Mouse (Mus musculus): ENCODE data around the gene C1rl. TPM values are rescaled to one million over a fixed set of nuclear protein-coding genes. Genes with fewer than 3 reads are reported as not detected.

The C1rl gene
- total RNA-seq, 2 experiments from 2014 or later: 0.18 to 0.20 TPM

Other genes with a start within 250 kb of the C1rl start
- 1 to 10 TPM; 2.2 to 2.3 TPM for gene Cd163, start 188.5 kb upstream of the C1rl start, total RNA-seq (2021)
- 10 to 100 TPM; 80.4 to 82.4 TPM for gene Pex5, start 78.0 kb upstream of the C1rl start, total RNA-seq (2021)
- gene Clstn3, start 28.3 kb upstream of the C1rl start, total RNA-seq (2021): 100 to 1,000 TPM; 173 to 211 TPM
- under 1 TPM; 0.38 to 0.62 TPM for gene C1ra, start 19.3 kb downstream of the C1rl start, total RNA-seq (2021)
- 1 to 10 TPM in 1 of 2 experiments, under 1 TPM in 1; 0.28 to 1.1 TPM for gene C1s1, start 49.2 kb downstream of the C1rl start, total RNA-seq (2021)
- not detected for gene C1rb, start 77.2 kb downstream of the C1rl start, total RNA-seq (2021)
- 1 to 10 TPM in 1 of 2 experiments, under 1 TPM in 1; 0.28 to 1.0 TPM for gene C1s2, start 143.0 kb downstream of the C1rl start, total RNA-seq (2021)
- 10 to 100 TPM; 36.9 to 39.8 TPM for gene Lpcat3, start 169.9 kb downstream of the C1rl start, total RNA-seq (2021)
- gene Emg1, start 219.1 kb downstream of the C1rl start, total RNA-seq (2021): 10 to 100 TPM; 56.7 to 56.9 TPM
- 100 to 1,000 TPM; 169 to 170 TPM for gene Phb2, start 219.2 kb downstream of the C1rl start, total RNA-seq (2021)
- 1 to 10 TPM; 3.3 to 9.2 TPM for gene Ptpn6, start 245.6 kb downstream of the C1rl start, total RNA-seq (2021)
- 100 to 1,000 TPM; 334 to 350 TPM for gene Grcc10, start 248.3 kb downstream of the C1rl start, total RNA-seq (2021)